Mouse (Mus musculus): ENCODE measurements around the gene Lrig2. TPM values are rescaled to one million over a fixed set of nuclear protein-coding genes. Genes with fewer than 3 reads are reported as not detected.

Gene Lrig2
- polyA plus RNA-seq (2015; fragmentation: Nextera tagmentation; extraction: Ambion mirVana), result 14.2 and 19.0 TPM in 2 replicates

DNA sequence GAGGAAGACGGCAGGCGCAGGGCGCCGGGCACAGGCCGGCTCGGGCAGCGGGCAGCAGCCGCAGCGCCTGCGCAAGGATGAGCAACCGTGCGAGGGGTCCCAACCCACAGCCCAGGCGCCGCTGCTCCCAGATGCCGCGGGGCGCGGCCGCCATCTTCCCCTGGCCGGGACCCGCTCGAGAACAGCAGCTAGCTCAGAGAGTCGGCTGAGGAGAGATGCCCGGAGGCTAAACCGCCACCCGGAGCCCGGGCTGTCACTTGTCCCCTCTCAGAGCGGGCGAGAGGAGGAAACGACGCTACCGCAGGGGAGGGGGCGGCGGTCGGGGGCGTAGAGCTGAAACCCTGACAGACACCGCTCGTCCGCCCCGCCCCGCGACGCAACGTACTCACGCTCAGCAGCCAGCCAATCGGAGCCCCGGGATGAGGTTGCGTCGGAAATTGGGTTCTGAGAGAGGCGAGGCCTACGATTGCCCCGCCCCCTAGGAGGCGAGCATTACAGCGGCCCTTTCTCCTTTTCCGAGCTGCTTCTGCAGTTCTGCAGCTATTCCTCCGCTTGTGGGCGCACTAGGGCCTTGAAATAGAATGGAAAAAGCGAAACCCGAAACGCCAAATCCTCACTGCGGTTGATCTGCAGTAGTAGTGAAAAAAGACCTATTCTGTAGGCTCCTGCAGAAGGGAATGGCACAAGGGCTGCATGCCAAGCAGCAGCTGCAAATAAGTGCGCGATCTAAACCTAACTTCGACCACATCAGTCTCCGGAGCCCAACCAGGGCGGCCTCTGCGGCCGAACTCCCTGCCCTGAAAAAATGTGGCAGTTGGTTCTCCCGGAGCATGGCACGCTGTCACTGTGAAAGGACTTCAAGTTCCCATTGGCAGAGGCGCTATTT lies at the start of gene Lrig2:
Lrig2 (minus strand) TSS at position 381 of the 886 bp plus-strand sequence.
- no peaks in the 10 kb centered on the region for H3K9me3 ChIP-seq
- H3K27ac ChIP-seq, result peak within 1 kb of the TSS; percentile 96
- H3K27me3 ChIP-seq, result no peaks in the 10 kb centered on the region
- peak within 1 kb of the TSS; percentile 82 for H3K9ac ChIP-seq
- peak within 1 kb of the TSS; percentile 58 for H3K4me2 ChIP-seq
- H3K36me3 ChIP-seq, result no peaks in the 10 kb centered on the region
- H3K4me3 ChIP-seq, result peak within 1 kb of the TSS; percentile 95
- under 1% methylated on average over 70 of the region's 71 CpGs for WGBS
- peak; percentile 99 for ATAC-seq (ENCODE audit: insufficient number of reproducible peaks, low FRiP score, low TSS enrichment, low read depth)
- H3K4me1 ChIP-seq, result peaks cover 6% of the 10 kb centered on the region

DNA sequence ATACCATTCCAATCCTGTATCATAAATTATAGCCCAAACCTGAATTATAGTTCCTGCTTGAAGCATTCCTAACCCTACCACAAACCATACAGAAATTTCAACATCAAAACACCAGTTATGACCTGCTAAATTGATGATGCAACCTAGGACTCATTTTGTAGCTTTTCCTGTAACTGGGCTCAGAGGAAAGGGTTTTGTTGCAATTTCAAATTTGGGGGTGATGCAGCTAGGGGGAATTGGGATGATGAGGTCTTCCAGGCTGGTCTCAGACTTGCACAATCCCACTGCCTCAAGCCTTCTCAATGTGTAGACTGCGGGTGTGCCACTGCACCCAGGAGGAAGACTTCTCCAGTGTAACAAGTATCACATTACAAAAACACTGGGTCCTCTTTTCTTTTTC lies 44.9 kb upstream of the Lrig2 start:
- Histone ChIP-seq H3K36me3 (no peaks in the 10 kb centered on the region), H3K27me3 (no peaks in the 10 kb centered on the region), H3K4me2 (no peak overlapping the region), H3K4me3 (no peak overlapping the region), H3K4me1 (no peaks in the 10 kb centered on the region), H3K27ac (no peak overlapping the region), H3K9ac (no peak overlapping the region), H3K9me3 (no peaks in the 10 kb centered on the region)
- ATAC-seq (ENCODE audit: insufficient number of reproducible peaks, low FRiP score, low TSS enrichment, low read depth), result no peak
- 64% methylated on average over 1 of the region's 1 CpGs for WGBS

DNA sequence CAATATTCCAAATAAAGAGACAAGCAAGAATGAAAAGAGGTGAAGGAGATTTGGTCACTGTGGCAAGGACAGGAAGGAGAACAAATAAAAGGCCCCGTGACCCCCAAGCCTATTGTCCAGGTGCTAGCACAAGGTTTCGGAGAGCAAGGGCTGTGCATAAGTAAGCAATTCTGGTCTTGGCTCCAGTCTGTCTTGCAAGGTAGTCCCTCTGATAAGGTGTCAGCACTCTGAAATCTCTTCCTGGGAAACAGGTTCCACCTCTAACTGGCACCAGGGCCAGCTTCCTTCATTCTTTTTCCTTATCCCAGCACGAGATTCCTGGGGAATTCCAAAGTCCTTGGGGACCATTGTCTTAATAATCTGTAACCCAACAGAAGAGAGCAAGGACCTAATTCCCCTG lies 38.9 kb upstream of the Lrig2 start:
- ATAC-seq (ENCODE audit: insufficient number of reproducible peaks, low FRiP score, low TSS enrichment, low read depth), result no peak
- Histone ChIP-seq H3K27me3 (no peaks in the 10 kb centered on the region), H3K9ac (no peak overlapping the region), H3K4me3 (no peak overlapping the region), H3K4me1 (no peaks in the 10 kb centered on the region), H3K36me3 (no peaks in the 10 kb centered on the region), H3K9me3 (no peaks in the 10 kb centered on the region), H3K4me2 (no peak overlapping the region), H3K27ac (no peak overlapping the region)
- 62% methylated on average over 3 of the region's 3 CpGs for WGBS

DNA sequence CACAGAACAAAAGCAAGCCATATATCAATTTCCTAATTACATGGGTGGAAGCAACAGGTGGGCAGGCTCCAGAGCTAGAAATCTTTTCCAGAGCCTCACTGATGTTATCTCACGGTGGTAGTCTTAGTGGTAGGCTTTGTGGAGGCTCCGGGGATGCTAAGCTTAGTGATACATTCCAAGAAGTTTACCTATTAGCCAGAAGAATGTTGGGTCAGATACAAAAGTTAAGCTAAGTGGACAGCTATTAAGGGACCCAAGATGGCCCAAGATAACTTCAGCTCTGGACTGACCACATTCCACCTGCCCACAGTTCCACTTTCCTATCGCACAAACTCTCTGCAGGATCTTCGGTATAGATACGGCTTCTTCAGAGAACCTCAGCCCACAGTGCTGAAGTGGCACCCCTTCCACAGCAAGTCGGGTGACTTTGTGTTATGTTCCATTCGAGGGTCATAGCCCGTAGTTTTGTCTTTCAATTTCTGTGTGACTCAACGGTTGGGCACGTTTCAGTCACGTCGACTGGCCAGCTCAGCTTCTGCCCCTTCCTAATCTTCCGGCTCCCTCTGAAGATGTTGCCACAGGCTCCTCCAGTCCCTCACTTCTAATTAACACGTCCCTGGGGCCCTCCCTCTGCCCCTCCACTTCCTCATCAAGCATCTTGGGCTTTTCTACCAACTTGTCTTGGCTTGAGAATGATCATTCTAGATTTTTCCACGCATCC lies 36.8 kb upstream of the Lrig2 start:
- no peaks in the 10 kb centered on the region for H3K36me3 ChIP-seq
- no peak overlapping the region for H3K9ac ChIP-seq
- no peaks in the 10 kb centered on the region for H3K4me1 ChIP-seq
- ATAC-seq (ENCODE audit: insufficient number of reproducible peaks, low FRiP score, low TSS enrichment, low read depth), result no peak
- no peaks in the 10 kb centered on the region for H3K9me3 ChIP-seq
- WGBS, result 59% methylated on average over 15 of the region's 15 CpGs
- no peak overlapping the region for H3K27ac ChIP-seq
- no peak overlapping the region for H3K4me2 ChIP-seq
- no peaks in the 10 kb centered on the region for H3K27me3 ChIP-seq
- no peak overlapping the region for H3K4me3 ChIP-seq

DNA sequence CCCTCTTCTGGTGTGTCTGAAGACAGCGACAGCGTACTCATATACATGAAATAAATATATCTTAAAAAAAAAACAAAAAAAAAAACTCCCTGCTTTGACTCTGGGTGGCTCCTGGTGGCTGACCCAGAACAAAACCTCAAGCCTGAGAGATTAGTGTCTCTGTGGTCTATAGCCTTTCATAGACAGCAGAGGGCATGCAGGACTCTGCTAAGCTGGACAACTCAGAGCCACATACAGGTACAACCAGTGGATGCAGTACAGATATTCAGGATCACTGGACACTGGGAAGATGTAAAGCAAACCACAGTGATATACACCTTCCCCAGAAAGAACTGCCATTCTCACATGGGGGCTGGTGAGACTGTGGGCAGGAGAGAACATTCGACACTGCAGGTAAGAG lies 32.1 kb upstream of the Lrig2 start:
- peaks cover 19% of the 10 kb centered on the region for H3K4me1 ChIP-seq
- no peak for ATAC-seq (ENCODE audit: insufficient number of reproducible peaks, low FRiP score, low TSS enrichment, low read depth)
- H3K27ac ChIP-seq, result no peak overlapping the region
- WGBS, result 97% methylated on average over 3 of the region's 3 CpGs
- no peaks in the 10 kb centered on the region for H3K36me3 ChIP-seq
- H3K27me3 ChIP-seq, result no peaks in the 10 kb centered on the region
- H3K4me2 ChIP-seq, result no peak overlapping the region
- no peak overlapping the region for H3K4me3 ChIP-seq
- H3K9ac ChIP-seq, result no peak overlapping the region
- no peaks in the 10 kb centered on the region for H3K9me3 ChIP-seq

DNA sequence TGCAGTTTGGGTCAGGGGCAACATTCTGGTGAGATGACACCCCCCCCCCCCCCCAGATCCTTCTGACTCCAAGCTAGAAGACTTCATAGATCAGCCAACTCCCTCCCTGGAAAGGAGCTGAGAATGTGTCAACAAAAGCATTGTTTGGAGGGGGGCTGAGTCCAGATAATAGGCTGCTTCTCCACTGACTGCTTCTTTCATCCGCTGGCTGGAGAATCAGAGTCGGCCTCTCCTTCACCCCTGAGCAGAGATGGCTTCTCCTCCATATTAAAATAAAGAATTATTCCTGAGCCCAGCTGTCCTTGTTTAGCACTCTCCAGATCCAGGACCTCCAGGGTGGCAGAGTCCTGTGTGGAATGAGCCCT lies 30.3 kb upstream of the Lrig2 start:
- Histone ChIP-seq H3K4me3 (no peak overlapping the region), H3K27ac (peak overlapping the region; percentile 84), H3K4me1 (peaks cover 19% of the 10 kb centered on the region), H3K4me2 (peak overlapping the region; percentile 49), H3K9ac (no peak overlapping the region), H3K27me3 (no peaks in the 10 kb centered on the region), H3K36me3 (no peaks in the 10 kb centered on the region), H3K9me3 (no peaks in the 10 kb centered on the region)
- WGBS, result 7% methylated on average over 2 of the region's 2 CpGs
- ATAC-seq (ENCODE audit: insufficient number of reproducible peaks, low FRiP score, low TSS enrichment, low read depth), result no peak

DNA sequence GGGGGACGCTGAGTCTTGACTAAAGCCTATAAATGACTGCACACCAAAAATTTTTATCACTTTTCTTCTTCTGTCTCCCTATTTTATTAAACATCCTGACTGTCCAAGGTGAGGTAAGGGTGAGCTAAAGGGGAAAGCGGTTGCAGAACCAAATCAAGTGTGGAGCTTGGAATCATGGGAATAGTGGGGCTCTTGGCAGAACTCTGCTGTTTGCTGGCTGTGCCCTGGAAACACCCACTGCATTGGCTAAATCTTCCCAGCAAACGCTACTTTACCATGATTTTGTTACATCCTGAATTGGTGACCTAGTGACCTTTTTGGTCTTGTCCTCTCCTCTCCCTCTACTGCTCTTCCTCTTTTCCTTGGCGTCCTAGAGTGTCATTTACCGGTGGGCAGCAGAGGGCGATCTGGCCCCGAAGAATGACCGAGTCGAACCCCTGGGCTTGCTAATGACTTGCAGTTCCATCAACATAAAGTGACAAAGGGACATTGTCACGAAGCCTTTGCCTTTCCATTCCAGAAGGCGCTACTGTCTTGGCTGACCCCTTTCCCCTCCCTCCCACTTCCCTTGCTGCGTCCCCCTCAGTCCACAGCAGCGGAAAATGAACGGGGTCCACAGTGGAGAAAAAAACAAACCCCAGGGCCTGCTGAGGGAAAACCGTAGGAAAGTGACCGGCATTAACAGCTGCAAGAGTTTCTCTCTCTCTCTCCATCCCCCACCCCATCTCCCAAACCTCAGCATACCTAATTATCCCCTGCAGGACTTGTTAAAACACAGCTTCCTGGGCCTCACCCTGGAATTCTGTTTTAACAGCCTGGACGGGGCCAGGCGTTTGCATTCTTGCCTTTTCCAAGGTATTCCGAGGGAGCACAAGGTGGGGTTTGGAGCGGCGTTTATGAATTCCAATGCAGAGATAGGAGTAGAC lies 29.7 kb upstream of the Lrig2 start:
- Histone ChIP-seq H3K27ac (peak overlapping the region; percentile 84), H3K9me3 (no peaks in the 10 kb centered on the region), H3K4me3 (peak overlapping the region; percentile 26), H3K27me3 (no peaks in the 10 kb centered on the region), H3K36me3 (no peaks in the 10 kb centered on the region), H3K4me2 (peak overlapping the region; percentile 49), H3K9ac (no peak overlapping the region), H3K4me1 (peaks cover 19% of the 10 kb centered on the region)
- WGBS, result 5% methylated on average over 21 of the region's 21 CpGs
- ATAC-seq (ENCODE audit: insufficient number of reproducible peaks, low FRiP score, low TSS enrichment, low read depth), result peak; percentile 72; the same call in 1 of the 2 replicates

DNA sequence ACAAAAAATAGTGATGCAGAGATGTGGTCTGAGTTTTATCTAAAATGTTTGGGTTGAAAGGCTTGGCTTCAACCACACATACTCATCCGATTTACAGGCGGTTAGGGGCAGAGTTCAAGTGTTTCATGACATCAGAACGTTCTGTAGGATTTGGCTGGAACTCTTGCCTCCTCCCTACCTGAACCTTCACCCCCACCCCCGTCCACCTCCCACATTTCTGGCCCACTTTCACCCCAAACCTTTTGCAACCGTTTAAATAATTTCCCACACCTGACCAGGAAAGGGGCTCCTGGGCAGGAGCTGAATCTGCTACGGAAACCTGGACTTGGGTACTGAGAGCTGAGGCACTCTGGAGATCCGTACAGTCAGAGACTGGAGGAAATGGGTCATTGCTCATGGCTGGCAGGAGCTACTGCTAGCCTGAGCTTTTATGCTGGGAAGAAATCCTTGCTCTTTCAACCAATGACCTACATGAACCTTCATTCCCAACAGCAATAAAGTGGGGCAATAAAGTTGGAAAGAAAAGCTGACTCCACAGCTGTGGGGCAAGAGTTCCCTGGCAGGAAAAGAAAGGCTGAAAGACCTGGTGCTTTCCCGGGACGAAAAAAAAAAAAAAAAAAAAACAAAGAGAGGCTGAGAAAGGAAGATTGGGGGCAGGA lies 28.9 kb upstream of the Lrig2 start:
- H3K4me3 ChIP-seq, result no peak overlapping the region
- H3K9me3 ChIP-seq, result no peaks in the 10 kb centered on the region
- no peaks in the 10 kb centered on the region for H3K27me3 ChIP-seq
- H3K4me1 ChIP-seq, result peaks cover 19% of the 10 kb centered on the region
- WGBS, result 33% methylated on average over 9 of the region's 9 CpGs
- H3K36me3 ChIP-seq, result no peaks in the 10 kb centered on the region
- no peak overlapping the region for H3K4me2 ChIP-seq
- no peak overlapping the region for H3K9ac ChIP-seq
- no peak for ATAC-seq (ENCODE audit: insufficient number of reproducible peaks, low FRiP score, low TSS enrichment, low read depth)
- H3K27ac ChIP-seq, result 0 out of 2 replicates have a peak overlapping the region, but pooled peaks have one; percentile 8

DNA sequence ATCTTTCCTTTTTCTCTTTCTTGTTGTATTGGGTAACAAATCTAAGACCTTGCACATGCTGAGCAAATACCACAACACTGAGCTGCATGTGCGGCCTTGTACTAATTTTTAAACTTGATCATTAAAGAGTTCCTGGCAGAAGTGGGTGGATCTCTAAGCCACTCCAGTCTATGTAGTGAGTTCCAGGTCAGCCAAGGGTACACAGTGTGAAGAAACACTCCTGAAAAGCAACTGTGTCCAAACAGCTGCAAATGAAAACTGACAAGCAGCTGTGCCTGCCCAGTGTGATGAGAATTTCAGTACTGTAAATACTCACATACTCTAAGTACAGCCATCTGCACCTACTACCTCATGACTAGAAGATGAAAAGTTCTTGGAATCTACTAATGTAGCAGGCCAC lies 21.5 kb upstream of the Lrig2 start:
- no peaks in the 10 kb centered on the region for H3K9me3 ChIP-seq
- H3K27me3 ChIP-seq, result no peaks in the 10 kb centered on the region
- no peak overlapping the region for H3K4me2 ChIP-seq
- H3K4me1 ChIP-seq, result no peaks in the 10 kb centered on the region
- H3K4me3 ChIP-seq, result no peak overlapping the region
- no peak for ATAC-seq (ENCODE audit: insufficient number of reproducible peaks, low FRiP score, low TSS enrichment, low read depth)
- no peak overlapping the region for H3K9ac ChIP-seq
- H3K36me3 ChIP-seq, result no peaks in the 10 kb centered on the region
- no peak overlapping the region for H3K27ac ChIP-seq
- 76% methylated on average over 1 of the region's 1 CpGs for WGBS

DNA sequence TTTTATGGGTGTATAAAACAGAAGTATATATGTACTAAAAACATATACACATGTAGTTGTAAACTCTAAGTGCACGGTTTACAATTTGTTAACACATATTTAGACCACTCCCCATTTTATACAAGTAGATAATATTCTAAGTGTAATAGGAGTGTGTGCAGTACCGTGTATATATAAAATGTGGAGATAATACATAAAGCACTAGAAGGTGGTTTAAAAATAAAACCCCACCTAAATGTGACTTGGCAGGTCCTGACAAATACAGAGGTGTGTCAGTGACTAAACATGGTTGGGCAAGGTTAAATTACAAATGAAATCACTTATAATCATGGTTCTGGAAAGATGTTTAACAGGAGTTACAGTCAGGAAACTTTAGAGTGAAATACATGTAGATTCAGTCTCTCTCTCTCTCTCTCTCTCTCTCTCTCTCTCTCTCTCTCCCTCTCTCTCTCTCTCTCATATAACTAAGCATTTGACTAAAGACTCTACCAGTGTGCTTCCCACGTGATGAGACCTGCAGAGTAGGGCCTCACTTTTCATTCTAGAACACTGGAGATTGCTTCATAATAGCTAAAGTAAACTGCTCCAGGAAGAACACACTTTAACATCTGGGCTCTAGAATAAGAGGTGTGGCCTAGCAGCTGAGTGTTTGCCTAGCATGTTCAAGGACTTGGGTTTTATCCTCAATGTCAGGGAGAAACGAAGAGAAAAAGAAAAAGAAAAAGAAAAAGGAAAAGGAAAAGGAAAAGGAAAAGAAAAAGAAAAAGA lies 14.6 kb upstream of the Lrig2 start:
- no peak overlapping the region for H3K9ac ChIP-seq
- H3K9me3 ChIP-seq, result no peaks in the 10 kb centered on the region
- ATAC-seq (ENCODE audit: insufficient number of reproducible peaks, low FRiP score, low TSS enrichment, low read depth), result no peak
- no peaks in the 10 kb centered on the region for H3K4me1 ChIP-seq
- no peaks in the 10 kb centered on the region for H3K36me3 ChIP-seq
- WGBS, result 42% methylated on average over 4 of the region's 4 CpGs
- no peak overlapping the region for H3K4me3 ChIP-seq
- H3K4me2 ChIP-seq, result no peak overlapping the region
- no peak overlapping the region for H3K27ac ChIP-seq
- H3K27me3 ChIP-seq, result no peaks in the 10 kb centered on the region

DNA sequence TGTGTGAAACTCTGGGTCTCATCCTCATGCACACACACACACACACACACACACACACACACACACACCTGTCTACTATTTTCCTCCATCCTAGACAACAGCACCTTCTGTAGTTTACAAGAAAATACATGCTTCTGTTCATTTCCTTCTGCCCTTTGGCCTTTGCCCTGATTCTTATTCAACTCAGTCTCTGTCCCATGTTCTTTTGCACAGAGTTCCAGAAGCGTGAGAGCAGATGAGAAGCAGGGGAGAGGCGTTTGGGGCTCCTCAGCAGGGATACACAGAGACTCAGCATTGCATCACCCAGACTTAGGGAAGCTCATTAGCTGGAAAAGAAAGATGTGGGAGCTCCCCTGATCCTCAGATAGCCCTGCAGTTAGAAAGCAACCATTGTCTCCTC lies 13.8 kb upstream of the Lrig2 start:
- Histone ChIP-seq H3K4me1 (no peaks in the 10 kb centered on the region), H3K36me3 (no peaks in the 10 kb centered on the region), H3K4me2 (no peak overlapping the region), H3K4me3 (no peak overlapping the region), H3K27ac (no peak overlapping the region), H3K27me3 (no peaks in the 10 kb centered on the region), H3K9me3 (no peaks in the 10 kb centered on the region), H3K9ac (no peak overlapping the region)
- ATAC-seq (ENCODE audit: insufficient number of reproducible peaks, low FRiP score, low TSS enrichment, low read depth), result no peak
- 34% methylated on average over 2 of the region's 2 CpGs for WGBS

Data from limb, embryonic 15.5 days (tissue).